Mouse (Mus musculus): Measurements from ENCODE around the gene Zfp639.
A peak's percentile ranks its signal among the peaks of the same experiment; 100 is the strongest.

Zfp639 gene

GRCm38 (mm10) chr3:32505841-32506240 lies 4.2 kb upstream of the Zfp639 start:
- DNase-seq (ENCODE audit: low read depth, low spot score), result no peak

GRCm38 (mm10) chr3:32506366-32507225 lies 3.5 kb upstream of the Zfp639 start:
- no peak for DNase-seq (ENCODE audit: low read depth, low spot score)

GRCm38 (mm10) chr3:32508666-32509324 lies 1.3 kb upstream of the Zfp639 start:
- DNase-seq (ENCODE audit: low read depth, low spot score), result peak; percentile 64

- peak; percentile 92 for DNase-seq (ENCODE audit: low read depth, low spot score)
These were observed 524 bp downstream of the Zfp639 start for GRCm38 (mm10) chr3:32510375-32511190.

- DNase-seq (ENCODE audit: low read depth, low spot score), result no peak
These were observed 1.1 kb downstream of the Zfp639 start for GRCm38 (mm10) chr3:32511191-32511550.

- DNase-seq (ENCODE audit: low read depth, low spot score), result no peak
These were observed 2.7 kb downstream of the Zfp639 start for GRCm38 (mm10) chr3:32512686-32513284.

GRCm38 (mm10) chr3:32513528-32513927 lies 3.5 kb downstream of the Zfp639 start:
- no peak for DNase-seq (ENCODE audit: low read depth, low spot score)

- DNase-seq (ENCODE audit: low read depth, low spot score), result no peak
These were observed 17.1 kb downstream of the Zfp639 start for GRCm38 (mm10) chr3:32527181-32527580.

- DNase-seq (ENCODE audit: low read depth, low spot score), result peak; percentile 86
These were observed 19.3 kb downstream of the Zfp639 start, which contains the start of gene Mfn1 for GRCm38 (mm10) chr3:32529303-32529898. Mfn1 (plus strand) TSS chr3:32529465.

- no peak for DNase-seq (ENCODE audit: low read depth, low spot score)
These were observed 20.0 kb downstream of the Zfp639 start for GRCm38 (mm10) chr3:32530041-32530440.

- no peak for DNase-seq (ENCODE audit: low read depth, low spot score)
These were observed 25.6 kb downstream of the Zfp639 start for GRCm38 (mm10) chr3:32535692-32536091.

- DNase-seq (ENCODE audit: low read depth, low spot score), result no peak
These were observed 27.5 kb downstream of the Zfp639 start for GRCm38 (mm10) chr3:32537556-32537955.

GRCm38 (mm10) chr3:32538091-32538490 lies 28.0 kb downstream of the Zfp639 start:
- DNase-seq (ENCODE audit: low read depth, low spot score), result no peak

GRCm38 (mm10) chr3:32553061-32553460 lies 43.0 kb downstream of the Zfp639 start:
- DNase-seq (ENCODE audit: low read depth, low spot score), result no peak

GRCm38 (mm10) chr3:32563401-32563800 lies 53.3 kb downstream of the Zfp639 start:
- DNase-seq (ENCODE audit: low read depth, low spot score), result no peak

All from embryo, embryonic 11.5 days (tissue).